Mouse (Mus musculus) lung, adult 10 weeks (tissue): ENCODE data around the gene Vegfd. TPM values are rescaled to one million over a fixed set of nuclear protein-coding genes. Genes with fewer than 3 reads are reported as not detected.

ENCODE experiments used
- polyA plus RNA-seq: library from polyadenylated mRNA; stranded (reverse); fragments of 350-450 nt; fragmentation: Illumina TruSeq; extraction: RNeasy Lipid Tissue Mini Kit (QIAGEN cat#74804); gene quantifications from one replicate; pipeline ENCODE4 v1.2.3, GENCODE M21; 2014; ENCODE audit warnings: low read depth, low replicate concordance; ENCODE audit not compliant: insufficient read depth

Gene Vegfd
- polyA plus RNA-seq = 23.6 TPM

GRCm38 (mm10) chrX:164373081-164373480 is at the start of gene Vegfd:
Gene Vegfd, plus strand, starts transcription at chrX:164373378.

GRCm38 (mm10) chrX:164419471-164419939 is 46.3 kb downstream of the Vegfd start, which contains the start of gene Piga:
Gene Piga, plus strand, starts transcription at chrX:164419787.

GRCm38 (mm10) chrX:164436709-164437108 is 63.5 kb downstream of the Vegfd start, which contains the start of gene Asb11:
Gene Asb11, plus strand, starts transcription at chrX:164436994.

Other genes starting within 250 kb of the Vegfd start
- 7.5 TPM for gene Ace2, start 234.0 kb upstream of the Vegfd start, polyA plus RNA-seq
- gene Bmx, start 115.2 kb upstream of the Vegfd start, polyA plus RNA-seq = 4.7 TPM
- 27.9 TPM for gene Pir, start 104.0 kb upstream of the Vegfd start, polyA plus RNA-seq
- 3.4 TPM for gene Piga, start 46.4 kb downstream of the Vegfd start, polyA plus RNA-seq
- 2.1 TPM for gene Asb11, start 63.6 kb downstream of the Vegfd start, polyA plus RNA-seq
- not detected for gene Asb9, start 132.9 kb downstream of the Vegfd start, polyA plus RNA-seq